Mouse (Mus musculus) spleen, adult 2 months (tissue): ENCODE data around the gene Spata21. TPM values are rescaled to one million over a fixed set of nuclear protein-coding genes. Genes with fewer than 3 reads are reported as not detected.
A peak's percentile ranks its signal among the peaks of the same experiment; 100 is the strongest.
"Not testable (repeated sequence)": the region's sequence is repeated elsewhere in the genome, so short reads cannot be mapped to it uniquely, and the experiment has no call there.

Experiments used
- DNase-seq, 2 experiments: peaks; one replicate each; pipeline versions ENCODE4 v3.0.0 to v3.0.0-alpha.2; 2012 to 2021; ENCODE audit warnings: low spot score in 2 of 2, low read depth in 1 of 2
- H3K27ac ChIP-seq: fragments of 200-500 bp; 2 replicates; pipeline ENCODE4 v1.5.1; 2012; ENCODE audit warnings: low read length, inconsistent platforms; ENCODE audit not compliant: insufficient read depth
- H3K27me3 ChIP-seq: fragments of 200-500 bp; 2 replicates; pipeline ENCODE4 v1.6.1; 2012; ENCODE audit warnings: mild to moderate bottlenecking, moderate library complexity, low read length, inconsistent platforms; ENCODE audit not compliant: control insufficient read depth, insufficient read depth
- H3K36me3 ChIP-seq: fragments of 200-500 bp; 2 replicates; pipeline ENCODE4 v1.6.1; 2012; ENCODE audit warnings: mild to moderate bottlenecking, low read length, inconsistent platforms; ENCODE audit not compliant: control insufficient read depth, insufficient read depth
- H3K4me1 ChIP-seq: fragments of 200-500 bp; 2 replicates; pipeline ENCODE4 v1.6.1; 2011; ENCODE audit warnings: inconsistent platforms; ENCODE audit not compliant: control insufficient read depth, insufficient read depth, insufficient read length
- H3K4me3 ChIP-seq: fragments of 200-500 bp; 2 replicates; pipeline ENCODE4 v1.5.1; 2011; ENCODE audit warnings: mild to moderate bottlenecking, inconsistent platforms; ENCODE audit not compliant: insufficient read depth, insufficient read length; ENCODE audit errors: extremely low read depth
- CTCF ChIP-seq: fragments of 200-500 bp; IDR thresholded peaks from 2 replicates; pipeline ENCODE4 v1.5.1; 2011; ENCODE audit warnings: mild to moderate bottlenecking, inconsistent platforms; ENCODE audit not compliant: insufficient read depth, insufficient read length, insufficient replicate concordance; ENCODE audit errors: extremely low read depth
- POLR2A ChIP-seq: fragments of 200-500 bp; IDR thresholded peaks from 2 replicates; pipeline ENCODE4 v1.6.1; 2011; ENCODE audit warnings: low read depth, low read length, inconsistent platforms
- WGBS: fragments of 180-500 bp; shearing (Covaris S2); methylation state at CpG from one replicate; pipeline ENCODE4 v1.1.7; 2018; 5-methylcytosine and 5-hydroxymethylcytosine counted together
- polyA plus RNA-seq: library from polyadenylated mRNA; depleted of rRNA; stranded (reverse); fragments of >200 nt; gene quantifications from 2 replicates; pipeline ENCODE4 v1.2.3, GENCODE M21; 2012

Spata21 gene
- polyA plus RNA-seq, 1 experiment, result not detected

- WGBS, result 89% methylated on average over 6 of the region's 6 CpGs
- Histone ChIP-seq H3K27me3 (no peaks in the 10 kb centered on the region), H3K27ac (no peak overlapping the region), H3K36me3 (no peaks in the 10 kb centered on the region), H3K4me3 (no peak overlapping the region), H3K4me1 (peaks cover 11% of the 10 kb centered on the region; the same call in 1 of the 2 replicates)
- TF ChIP-seq POLR2A (no peak), CTCF (no peak)
- no peak for DNase-seq
Observed at GRCm38 (mm10) chr4:141140967-141141366, 52.8 kb downstream of the Spata21 start.

GRCm38 (mm10) chr4:141142285-141142811 lies 54.2 kb downstream of the Spata21 start:
- Histone ChIP-seq H3K4me3 (no peak overlapping the region), H3K27ac (no peak overlapping the region), H3K36me3 (no peaks in the 10 kb centered on the region), H3K27me3 (no peaks in the 10 kb centered on the region), H3K4me1 (peaks cover 2% of the 10 kb centered on the region; the same call in 1 of the 2 replicates)
- TF ChIP-seq POLR2A (no peak), CTCF (peak; percentile 67; the same call in 1 of the 2 replicates)
- WGBS, result 8% methylated on average over 9 of the region's 9 CpGs
- DNase-seq, result peak; percentile 55 to 71

- WGBS, result 89% methylated on average over 11 of the region's 16 CpGs
- not testable (repeated sequence) for H3K4me3 ChIP-seq, DNase-seq, H3K27me3 ChIP-seq, H3K4me1 ChIP-seq, H3K27ac ChIP-seq, H3K36me3 ChIP-seq
Observed at GRCm38 (mm10) chr4:141145124-141145523, 57.0 kb downstream of the Spata21 start.

GRCm38 (mm10) chr4:141146491-141147033 lies 58.4 kb downstream of the Spata21 start:
- Histone ChIP-seq H3K4me3 (no peak overlapping the region), H3K36me3 (no peaks in the 10 kb centered on the region), H3K27ac (no peak overlapping the region), H3K27me3 (no peaks in the 10 kb centered on the region; the same call in 1 of the 2 replicates), H3K4me1 (peaks cover 3% of the 10 kb centered on the region)
- no peak for TF ChIP-seq CTCF
- no peak for TF ChIP-seq POLR2A
- 90% methylated on average over 6 of the region's 6 CpGs for WGBS
- no peak for DNase-seq

- peaks cover 3% of the 10 kb centered on the region for H3K4me1 ChIP-seq
- TF ChIP-seq POLR2A (no peak; the same call in 1 of the 2 replicates), CTCF (peak; percentile 87)
- peak within 1 kb of the TSS; percentile 76 for H3K4me3 ChIP-seq
- no peaks in the 10 kb centered on the region for H3K36me3 ChIP-seq
- H3K27me3 ChIP-seq, result no peaks in the 10 kb centered on the region; the same call in 1 of the 2 replicates
- WGBS, result 3% methylated on average over 58 of the region's 58 CpGs
- peak; percentile 85 to 92 for DNase-seq
- H3K27ac ChIP-seq, result peak within 1 kb of the TSS; percentile 94
Observed at GRCm38 (mm10) chr4:141147112-141148008, 59.2 kb downstream of the Spata21 start, which contains the start of gene Fbxo42. Gene Fbxo42 (plus strand): TSS chr4:141147913.

- H3K36me3 ChIP-seq, result no peaks in the 10 kb centered on the region
- DNase-seq, result peak in 1 of 2 experiments; percentile 36
- H3K27me3 ChIP-seq, result no peaks in the 10 kb centered on the region; the same call in 1 of the 2 replicates
- peak overlapping the region; percentile 76 for H3K4me3 ChIP-seq
- peaks cover 3% of the 10 kb centered on the region for H3K4me1 ChIP-seq
- H3K27ac ChIP-seq, result peak overlapping the region; percentile 71
- no peak for TF ChIP-seq POLR2A
- no peak for TF ChIP-seq CTCF
- 1% methylated on average over 65 of the region's 66 CpGs for WGBS
Observed at GRCm38 (mm10) chr4:141148009-141148801, 60.1 kb downstream of the Spata21 start.
